Comparison of ENCODE assay signal across 20 mouse cellular contexts in genomic region chr16:10432387-10432786, GRCm38 (mm10). TPM values are rescaled to one million over a fixed set of nuclear protein-coding genes. Genes with fewer than 3 reads are reported as not detected.
"Had no signal": no experiment of that assay in that cellular context is flagged by ENCODE, and none has a peak within 500 bp of the region (broad histone marks: within the 10 kb centered on the region; RNA-seq: fewer than 3 reads in every experiment).

No protein-coding gene starts in this region.

- H3K4me2 ChIP-seq: lung, embryonic 15.5 days; midbrain, embryonic 11.5 days; midbrain, embryonic 13.5 days; neural tube, embryonic 13.5 days; neural tube, embryonic 15.5 days had no signal

- H3K4me3 ChIP-seq: lung, embryonic 15.5 days; megakaryocyte, embryonic 14.5 days; midbrain, embryonic 13.5 days; myocyte; neural tube, embryonic 13.5 days; neural tube, embryonic 15.5 days had no signal

- H3K36me3 ChIP-seq: lung, embryonic 15.5 days had no signal

- H3K4me1 ChIP-seq: lung, embryonic 15.5 days; midbrain, embryonic 13.5 days; neural tube, embryonic 13.5 days; neural tube, embryonic 15.5 days had no signal

- DNase-seq: liver, postnatal 0 days; lung, adult 2 months; lung, postnatal 14 days; lung, postnatal 36 days; retina, postnatal 1 day; right cerebral cortex, postnatal 14 days; spleen, adult 18-20 months; thymus, adult 18-20 months; thymus, postnatal 14 days; thymus, postnatal 36 days had no signal

- ATAC-seq: liver, postnatal 0 days; lung, postnatal 0 days; midbrain, embryonic 13.5 days; midbrain, embryonic 16.5 days had no signal

- H3K9ac ChIP-seq: liver, postnatal 0 days; lung, embryonic 15.5 days; midbrain, embryonic 13.5 days; neural tube, embryonic 13.5 days; neural tube, embryonic 15.5 days had no signal

- H3K27ac ChIP-seq: lung, embryonic 15.5 days; macrophage; midbrain, embryonic 13.5 days; neural tube, embryonic 13.5 days; neural tube, embryonic 15.5 days had no signal

- H3K9me3 ChIP-seq: lung, embryonic 15.5 days; megakaryocyte, embryonic 14.5 days; midbrain, embryonic 13.5 days; neural tube, embryonic 13.5 days; neural tube, embryonic 15.5 days had no signal

- H3K27me3 ChIP-seq: lung, embryonic 15.5 days; midbrain, embryonic 13.5 days; neural tube, embryonic 13.5 days; neural tube, embryonic 15.5 days had no signal

RNA-seq across cellular contexts. Expression of gene Tvp23a, which starts 14.8 kb away (rescaled TPM):
- polyA plus RNA-seq: macrophage had no signal

RNA-seq across cellular contexts. Expression of gene Tekt5, which starts 37.1 kb away (rescaled TPM):
- polyA plus RNA-seq: liver, postnatal 0 days; macrophage had no signal
